20 mouse cellular contexts compared by ENCODE assay signal in genomic region chr8:8193036-8193435, GRCm38 (mm10).
"Had no signal": no experiment of that assay in that cellular context is flagged by ENCODE, and none has a peak within 500 bp of the region (broad histone marks: within the 10 kb centered on the region; RNA-seq: fewer than 3 reads in every experiment).

No protein-coding gene starts in this region.

- H3K27me3 ChIP-seq: lung, embryonic 15.5 days; midbrain, embryonic 13.5 days; midbrain, embryonic 15.5 days; neural tube, embryonic 13.5 days; neural tube, embryonic 15.5 days had no signal

- H3K27ac ChIP-seq: lung, embryonic 15.5 days; midbrain, embryonic 10.5 days; midbrain, embryonic 13.5 days; midbrain, embryonic 15.5 days; neural tube, embryonic 13.5 days; neural tube, embryonic 15.5 days had no signal

- ATAC-seq: liver, postnatal 0 days; lung, postnatal 0 days; midbrain, embryonic 13.5 days; midbrain, embryonic 15.5 days had no signal

- H3K36me3 ChIP-seq: lung, embryonic 15.5 days; midbrain, embryonic 10.5 days; midbrain, embryonic 13.5 days; midbrain, embryonic 15.5 days; neural tube, embryonic 13.5 days; neural tube, embryonic 15.5 days had no signal

- DNase-seq: liver, postnatal 0 days; lung, adult 2 months; lung, postnatal 14 days; lung, postnatal 36 days; retina, postnatal 1 day; right cerebral cortex, adult 18-20 months; right cerebral cortex, postnatal 25 days; right cerebral cortex, postnatal 4 days; spleen, adult 18-20 months; thymus, adult 18-20 months; thymus, postnatal 14 days; thymus, postnatal 36 days had no signal

- H3K4me2 ChIP-seq: lung, embryonic 15.5 days; midbrain, embryonic 13.5 days; midbrain, embryonic 15.5 days; neural tube, embryonic 13.5 days; neural tube, embryonic 15.5 days had no signal

- H3K4me1 ChIP-seq: lung, embryonic 15.5 days; midbrain, embryonic 10.5 days; midbrain, embryonic 13.5 days; midbrain, embryonic 15.5 days; neural tube, embryonic 13.5 days; neural tube, embryonic 15.5 days had no signal

- H3K9ac ChIP-seq: liver, postnatal 0 days; lung, embryonic 15.5 days; midbrain, embryonic 13.5 days; midbrain, embryonic 15.5 days; neural tube, embryonic 13.5 days; neural tube, embryonic 15.5 days had no signal

- H3K4me3 ChIP-seq: lung, embryonic 15.5 days; midbrain, embryonic 10.5 days; midbrain, embryonic 13.5 days; midbrain, embryonic 15.5 days; myocyte; neural tube, embryonic 13.5 days; neural tube, embryonic 15.5 days had no signal

- H3K9me3 ChIP-seq: lung, embryonic 15.5 days; midbrain, embryonic 10.5 days; midbrain, embryonic 13.5 days; midbrain, embryonic 15.5 days; neural tube, embryonic 13.5 days; neural tube, embryonic 15.5 days had no signal
